Mouse (Mus musculus) liver, adult (tissue): Measurements from ENCODE around the gene Gm42957.
A peak's percentile ranks its signal among the peaks of the same experiment; 100 is the strongest.

Source experiments
- GATA4 ChIP-seq: IDR thresholded peaks from 2 replicates; pipeline ENCODE4 v1.6.1; 2014; ENCODE audit warnings: mild to moderate bottlenecking, low read length; ENCODE audit not compliant: insufficient replicate concordance

The Gm42957 gene

GRCm38 (mm10) chr3:96634928-96635879, at the start of gene Gm42957, which contains the start of gene Pex11b:
TSS of gene Gm42957 (plus strand) at chr3:96635474.
TSS of gene Pex11b (plus strand) at chr3:96635376.
- peak; percentile 55; the same call in 1 of the 2 replicates for TF ChIP-seq GATA4

GRCm38 (mm10) chr3:96590657-96591056, 44.6 kb upstream of the Gm42957 start:
- no peak for TF ChIP-seq GATA4

GRCm38 (mm10) chr3:96593374-96593773, 41.9 kb upstream of the Gm42957 start:
- TF ChIP-seq GATA4 = no peak

GRCm38 (mm10) chr3:96593790-96594560, 41.3 kb upstream of the Gm42957 start, which contains the start of gene Polr3gl:
TSS of gene Polr3gl (minus strand) at chr3:96594181.
- peak; percentile 77; the same call in 1 of the 2 replicates for TF ChIP-seq GATA4

GRCm38 (mm10) chr3:96594851-96595250, 40.4 kb upstream of the Gm42957 start:
- no peak for TF ChIP-seq GATA4

GRCm38 (mm10) chr3:96595661-96596060, 39.6 kb upstream of the Gm42957 start:
- TF ChIP-seq GATA4 = no peak

GRCm38 (mm10) chr3:96596228-96596707, 39.0 kb upstream of the Gm42957 start, which contains the start of gene Ankrd34a:
TSS of gene Ankrd34a (plus strand) at chr3:96596636.
- TF ChIP-seq GATA4 = no peak

GRCm38 (mm10) chr3:96596855-96597254, 38.4 kb upstream of the Gm42957 start:
- TF ChIP-seq GATA4 = no peak

GRCm38 (mm10) chr3:96597435-96597891, 37.8 kb upstream of the Gm42957 start:
- TF ChIP-seq GATA4 = no peak

- no peak for TF ChIP-seq GATA4
Observed at GRCm38 (mm10) chr3:96598156-96599068, 36.9 kb upstream of the Gm42957 start.

GRCm38 (mm10) chr3:96599069-96599393, 36.2 kb upstream of the Gm42957 start:
- TF ChIP-seq GATA4 = no peak

- TF ChIP-seq GATA4 = no peak
Observed at GRCm38 (mm10) chr3:96599411-96599810, 35.9 kb upstream of the Gm42957 start.

GRCm38 (mm10) chr3:96600639-96601250, 34.5 kb upstream of the Gm42957 start, which contains the start of gene Lix1l:
TSS of gene Lix1l (plus strand) at chr3:96601149.
- TF ChIP-seq GATA4 = no peak

- TF ChIP-seq GATA4 = no peak
Observed at GRCm38 (mm10) chr3:96601251-96601787, 34.0 kb upstream of the Gm42957 start.
